Mouse (Mus musculus): ENCODE results near the gene Olfr1392. TPM values are rescaled to one million over a fixed set of nuclear protein-coding genes. Genes with fewer than 3 reads are reported as not detected.
"Not testable (repeated sequence)": the region's sequence is repeated elsewhere in the genome, so short reads cannot be mapped to it uniquely, and the experiment has no call there.

Gene Olfr1392
- polyA plus RNA-seq, 1 experiment, result not detected

DNA sequence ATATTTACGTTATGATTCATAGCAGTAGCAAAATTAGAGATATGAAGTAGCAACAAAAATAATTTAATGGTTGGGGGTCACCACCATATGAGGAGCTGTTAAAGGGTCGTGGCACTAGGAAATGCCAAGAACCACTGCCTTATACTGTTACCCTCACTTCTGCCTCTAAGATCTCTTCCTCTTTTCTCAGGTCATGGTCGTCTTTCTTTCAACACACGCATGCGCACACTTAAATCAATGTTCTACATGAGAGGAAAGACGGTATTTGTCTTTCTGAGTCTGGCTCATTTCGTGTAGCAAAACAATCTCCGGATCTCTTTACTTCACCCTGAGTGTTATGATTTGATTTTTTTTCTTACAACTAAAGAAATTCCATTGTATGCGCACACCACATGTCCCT, 15.3 kb upstream of the Olfr1392 start:
- Histone ChIP-seq H3K27ac (ENCODE audit: insufficient read depth, low read depth, low read length) (no peak overlapping the region), H3K4me1 (ENCODE audit: control insufficient read depth, insufficient read depth, low read length) (no peaks in the 10 kb centered on the region), H3K4me3 (ENCODE audit: insufficient read depth, low read depth, low read length) (no peak overlapping the region)
- 92% methylated on average over 9 of the region's 9 CpGs for WGBS
- TF ChIP-seq POLR2A (IDR thresholded peaks at IDR 0.05; ENCODE audit: insufficient read depth, low read depth, low read length) (no peak), CTCF (IDR thresholded peaks at IDR 0.05; ENCODE audit: insufficient read depth, low read depth, low read length) (no peak)

DNA sequence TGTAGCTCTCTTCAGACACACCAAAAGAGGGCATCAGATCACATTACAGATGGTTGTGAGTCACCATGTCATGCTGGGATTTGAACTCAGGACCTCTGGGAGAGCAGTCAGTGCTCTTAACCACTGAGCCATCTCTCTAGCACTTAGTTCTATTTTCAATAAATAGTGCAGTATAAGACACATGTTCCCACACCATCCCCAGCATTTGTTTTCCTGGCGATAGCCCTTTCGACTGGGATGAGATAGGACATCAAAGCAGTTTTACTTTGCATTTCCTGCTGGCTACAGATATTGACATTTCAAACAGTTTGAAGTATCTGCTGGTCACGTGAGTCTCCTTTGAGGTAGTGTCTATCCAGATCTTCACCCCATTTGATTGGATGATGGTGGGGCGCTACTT, 14.7 kb upstream of the Olfr1392 start:
- no peak for TF ChIP-seq POLR2A (IDR thresholded peaks at IDR 0.05; ENCODE audit: insufficient read depth, low read depth, low read length)
- no peak for TF ChIP-seq CTCF (IDR thresholded peaks at IDR 0.05; ENCODE audit: insufficient read depth, low read depth, low read length)
- 96% methylated on average over 4 of the region's 4 CpGs for WGBS
- H3K4me3 ChIP-seq (ENCODE audit: insufficient read depth, low read depth, low read length), result no peak overlapping the region
- no peaks in the 10 kb centered on the region for H3K4me1 ChIP-seq (ENCODE audit: control insufficient read depth, insufficient read depth, low read length)
- H3K27ac ChIP-seq (ENCODE audit: insufficient read depth, low read depth, low read length), result no peak overlapping the region

DNA sequence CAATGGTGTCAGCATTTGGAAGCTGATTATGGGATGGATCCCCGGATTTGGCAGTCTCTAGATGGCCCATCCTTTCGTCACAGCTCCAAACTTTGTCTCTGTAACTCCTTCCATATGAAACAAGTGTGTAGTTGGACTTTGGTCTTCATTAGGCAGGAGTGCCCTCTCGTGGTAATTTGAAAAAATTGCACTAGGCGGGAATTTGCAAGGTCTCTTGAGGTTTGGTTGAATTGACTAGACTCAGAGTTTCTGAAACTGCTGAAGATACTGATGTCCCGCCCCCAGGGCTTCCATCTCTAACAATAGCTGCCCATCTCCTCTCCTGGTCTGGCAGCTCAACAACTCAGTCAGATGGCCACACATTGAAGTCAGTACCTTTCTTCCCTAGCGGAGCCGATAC, 13.7 kb upstream of the Olfr1392 start:
- no peak for TF ChIP-seq CTCF (IDR thresholded peaks at IDR 0.05; ENCODE audit: insufficient read depth, low read depth, low read length)
- no peak for TF ChIP-seq POLR2A (IDR thresholded peaks at IDR 0.05; ENCODE audit: insufficient read depth, low read depth, low read length)
- Histone ChIP-seq H3K27ac (ENCODE audit: insufficient read depth, low read depth, low read length) (no peak overlapping the region), H3K4me3 (ENCODE audit: insufficient read depth, low read depth, low read length) (no peak overlapping the region), H3K4me1 (ENCODE audit: control insufficient read depth, insufficient read depth, low read length) (no peaks in the 10 kb centered on the region)
- WGBS, result 32% methylated on average over 7 of the region's 7 CpGs

DNA sequence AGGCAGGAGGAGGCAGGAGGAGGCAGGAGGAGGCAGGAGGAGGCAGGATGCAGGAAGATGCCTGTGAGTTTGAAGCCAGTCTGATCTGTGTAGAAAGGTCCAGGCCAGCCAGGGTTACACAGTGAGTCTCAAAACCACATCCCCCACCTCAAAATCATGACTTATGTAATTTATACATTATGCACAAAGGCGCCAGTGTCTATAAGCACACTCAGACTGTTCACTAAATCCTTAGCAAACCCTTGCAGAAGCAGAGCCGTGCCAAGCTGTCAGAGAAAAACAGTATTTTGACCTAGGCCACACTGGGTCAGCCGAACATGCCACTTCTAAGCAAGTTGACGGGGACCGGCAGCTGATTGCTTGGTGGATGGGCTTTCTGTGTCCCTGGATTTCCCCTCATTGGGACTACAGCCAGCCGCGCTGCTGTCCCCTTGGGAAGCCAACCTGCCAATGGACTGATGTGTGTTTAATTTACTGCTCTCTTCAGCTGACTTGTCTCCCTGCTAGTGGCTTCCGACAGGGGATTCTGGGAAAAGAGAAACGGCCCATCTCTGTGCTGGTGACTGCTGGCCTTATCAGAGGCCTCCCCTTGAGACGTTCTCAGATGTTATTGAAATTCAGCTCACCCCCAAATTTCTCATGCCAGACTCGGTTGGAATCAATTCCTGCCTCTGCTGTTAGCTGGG, 11.1 kb upstream of the Olfr1392 start:
- 77% methylated on average over 11 of the region's 11 CpGs for WGBS
- Histone ChIP-seq H3K4me1 (ENCODE audit: control insufficient read depth, insufficient read depth, low read length) (no peaks in the 10 kb centered on the region), H3K4me3 (ENCODE audit: insufficient read depth, low read depth, low read length) (no peak overlapping the region), H3K27ac (ENCODE audit: insufficient read depth, low read depth, low read length) (no peak overlapping the region)
- no peak for TF ChIP-seq POLR2A (IDR thresholded peaks at IDR 0.05; ENCODE audit: insufficient read depth, low read depth, low read length)
- no peak for TF ChIP-seq CTCF (IDR thresholded peaks at IDR 0.05; ENCODE audit: insufficient read depth, low read depth, low read length)

DNA sequence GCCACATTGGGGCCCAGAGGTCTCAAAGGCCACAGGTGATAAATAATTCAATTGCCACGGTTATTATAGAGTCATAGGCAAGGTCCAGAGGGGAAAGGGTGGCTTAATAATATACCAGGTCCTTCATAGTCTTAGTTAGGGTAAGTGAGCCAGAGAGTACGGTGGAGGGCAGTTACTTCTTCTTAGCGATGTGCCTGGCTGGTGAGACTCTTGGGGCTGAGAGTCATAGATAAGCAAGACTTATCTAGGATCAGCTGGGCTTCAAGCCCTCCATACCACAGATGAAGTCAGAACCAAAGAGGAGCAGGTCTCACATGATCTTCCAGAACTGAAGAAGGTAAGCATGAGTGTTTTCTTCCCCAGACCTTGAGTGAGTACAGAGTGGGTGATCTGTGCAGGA, 6.9 kb upstream of the Olfr1392 start, which contains the start of gene Olfr1393:
TSS of gene Olfr1393 (plus strand) at position 83 of the 400 bp plus-strand sequence.
- H3K27ac ChIP-seq (ENCODE audit: insufficient read depth, low read depth, low read length), result no peak within 1 kb of the TSS
- TF ChIP-seq CTCF (IDR thresholded peaks at IDR 0.05; ENCODE audit: insufficient read depth, low read depth, low read length) (no peak), POLR2A (IDR thresholded peaks at IDR 0.05; ENCODE audit: insufficient read depth, low read depth, low read length) (no peak)
- H3K4me3 ChIP-seq (ENCODE audit: insufficient read depth, low read depth, low read length), result no peak within 1 kb of the TSS
- H3K4me1 ChIP-seq (ENCODE audit: control insufficient read depth, insufficient read depth, low read length), result no peaks in the 10 kb centered on the region
- WGBS, result 82% methylated on average over 3 of the region's 3 CpGs

DNA sequence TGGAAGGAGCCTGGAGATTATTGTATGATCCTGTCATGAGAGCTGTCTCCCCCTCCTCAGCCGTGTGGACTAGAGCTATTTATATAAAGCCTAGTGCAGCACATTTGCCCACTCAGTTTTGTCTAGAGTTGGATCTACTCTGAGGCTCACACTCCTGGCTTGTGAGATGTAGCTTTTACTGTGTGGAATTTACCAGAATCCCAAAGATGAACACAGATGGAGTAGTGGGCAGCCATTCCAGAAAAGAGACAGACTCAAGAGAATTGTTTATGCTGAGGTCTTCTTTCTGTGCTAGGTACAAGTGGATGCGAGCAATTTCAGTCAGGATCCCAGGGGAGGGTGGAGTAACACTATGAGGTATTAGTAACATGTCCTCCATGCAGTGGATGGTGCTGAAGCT, 2.2 kb downstream of the Olfr1392 start:
- 86% methylated on average over 2 of the region's 2 CpGs for WGBS
- no peaks in the 10 kb centered on the region for H3K4me1 ChIP-seq (ENCODE audit: control insufficient read depth, insufficient read depth, low read length)
- H3K4me3 ChIP-seq (ENCODE audit: insufficient read depth, low read depth, low read length), result no peak overlapping the region
- no peak overlapping the region for H3K27ac ChIP-seq (ENCODE audit: insufficient read depth, low read depth, low read length)
- TF ChIP-seq CTCF (IDR thresholded peaks at IDR 0.05; ENCODE audit: insufficient read depth, low read depth, low read length), result no peak
- no peak for TF ChIP-seq POLR2A (IDR thresholded peaks at IDR 0.05; ENCODE audit: insufficient read depth, low read depth, low read length)

DNA sequence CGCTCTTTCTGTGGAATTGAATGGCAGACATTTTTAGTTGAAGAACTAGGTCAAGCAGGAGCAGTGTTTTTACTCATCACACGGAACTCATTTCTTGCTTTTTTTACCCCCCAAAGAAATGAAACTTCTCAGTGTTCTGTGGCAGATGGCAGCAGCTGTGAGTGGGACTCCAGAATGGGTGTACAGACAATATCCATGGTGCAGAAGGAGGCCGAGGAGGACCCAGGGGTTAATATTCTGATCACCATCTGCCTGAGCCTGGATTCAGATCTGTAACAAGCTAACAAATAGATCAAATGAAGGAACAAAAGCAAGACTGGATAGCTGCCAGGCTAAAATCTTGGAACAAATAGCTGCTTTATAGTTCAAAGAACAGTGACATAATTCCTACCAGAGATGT, 7.7 kb downstream of the Olfr1392 start:
- Histone ChIP-seq H3K4me3 (ENCODE audit: insufficient read depth, low read depth, low read length) (no peak overlapping the region), H3K27ac (ENCODE audit: insufficient read depth, low read depth, low read length) (no peak overlapping the region), H3K4me1 (ENCODE audit: control insufficient read depth, insufficient read depth, low read length) (no peaks in the 10 kb centered on the region)
- no peak for TF ChIP-seq CTCF (IDR thresholded peaks at IDR 0.05; ENCODE audit: insufficient read depth, low read depth, low read length)
- TF ChIP-seq POLR2A (IDR thresholded peaks at IDR 0.05; ENCODE audit: insufficient read depth, low read depth, low read length), result no peak
- 37% methylated on average over 3 of the region's 3 CpGs for WGBS

DNA sequence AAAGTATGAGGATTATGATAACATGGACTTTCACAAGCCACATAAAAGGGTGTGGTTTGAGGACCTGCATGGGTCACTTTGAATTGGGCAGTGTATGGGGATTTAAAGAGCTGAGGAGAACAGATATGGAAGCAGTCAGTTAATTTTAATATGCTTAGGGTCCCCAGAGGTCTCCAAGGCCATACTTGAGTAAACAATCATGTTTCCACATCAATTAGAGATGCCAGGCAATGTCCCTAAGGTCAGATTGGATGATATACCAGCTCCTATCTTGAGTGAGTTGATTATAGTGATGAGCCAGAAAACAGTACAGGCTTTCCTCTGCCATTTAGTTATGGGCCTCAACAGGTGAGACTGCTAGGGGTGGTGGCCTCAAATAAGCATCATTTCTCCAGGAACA, 19.4 kb downstream of the Olfr1392 start, which contains the start of gene Olfr10:
TSS of gene Olfr10 (plus strand) at position 301 of the 400 bp plus-strand sequence.
- no peak for TF ChIP-seq CTCF (IDR thresholded peaks at IDR 0.05; ENCODE audit: insufficient read depth, low read depth, low read length)
- TF ChIP-seq POLR2A (IDR thresholded peaks at IDR 0.05; ENCODE audit: insufficient read depth, low read depth, low read length), result no peak
- Histone ChIP-seq H3K4me1 (ENCODE audit: control insufficient read depth, insufficient read depth, low read length) (no peaks in the 10 kb centered on the region), H3K27ac (ENCODE audit: insufficient read depth, low read depth, low read length) (no peak within 1 kb of the TSS), H3K4me3 (ENCODE audit: insufficient read depth, low read depth, low read length) (no peak within 1 kb of the TSS)

DNA sequence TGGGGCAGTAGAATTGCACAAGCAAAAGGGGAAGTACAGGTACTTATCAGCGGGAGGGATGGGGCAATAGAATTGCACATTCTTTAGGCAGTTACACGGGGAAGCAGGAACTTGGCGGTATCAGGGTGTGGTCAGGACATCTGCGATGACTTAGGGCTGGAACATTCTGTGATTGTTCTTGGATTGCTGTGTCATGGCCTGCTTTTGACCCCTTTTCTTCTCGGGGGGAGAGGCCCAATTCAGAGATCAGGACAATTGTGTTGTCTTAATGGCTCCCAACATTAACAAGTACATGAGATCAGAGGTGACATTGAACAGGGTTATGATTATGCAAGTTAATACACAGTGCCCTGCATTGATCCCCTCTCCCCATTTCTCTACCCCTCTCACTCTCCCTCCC, 23.5 kb downstream of the Olfr1392 start:
- WGBS, result 82% methylated on average over 5 of the region's 5 CpGs
- H3K4me3 ChIP-seq (ENCODE audit: insufficient read depth, low read depth, low read length); H3K27ac ChIP-seq (ENCODE audit: insufficient read depth, low read depth, low read length); H3K4me1 ChIP-seq (ENCODE audit: control insufficient read depth, insufficient read depth, low read length): not testable (repeated sequence)

DNA sequence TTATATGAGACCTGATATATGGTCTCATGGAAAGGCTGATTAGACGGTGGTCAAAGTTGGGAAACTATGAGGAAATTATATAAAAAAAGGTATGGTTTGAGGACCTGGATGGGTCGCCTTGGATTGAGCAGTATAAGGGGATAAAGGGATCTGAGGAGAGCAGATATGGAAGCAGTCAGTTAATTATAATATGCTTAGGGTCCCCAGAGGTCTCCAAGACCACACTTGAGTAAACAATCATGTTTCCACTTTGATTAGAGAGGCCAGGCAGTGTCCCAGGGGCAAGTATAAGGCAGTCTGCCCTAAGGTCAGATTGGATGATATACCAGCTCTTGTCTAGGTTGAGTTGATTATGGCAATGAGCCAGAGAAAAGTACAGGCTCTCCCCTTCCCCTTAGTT, 37.4 kb downstream of the Olfr1392 start, which contains the start of gene Olfr1391:
TSS of gene Olfr1391 (plus strand) at position 301 of the 400 bp plus-strand sequence.
- Histone ChIP-seq H3K27ac (ENCODE audit: insufficient read depth, low read depth, low read length) (no peak within 1 kb of the TSS), H3K4me1 (ENCODE audit: control insufficient read depth, insufficient read depth, low read length) (no peaks in the 10 kb centered on the region), H3K4me3 (ENCODE audit: insufficient read depth, low read depth, low read length) (no peak within 1 kb of the TSS)
- 81% methylated on average over 2 of the region's 2 CpGs for WGBS
- TF ChIP-seq CTCF (IDR thresholded peaks at IDR 0.05; ENCODE audit: insufficient read depth, low read depth, low read length) (no peak), POLR2A (IDR thresholded peaks at IDR 0.05; ENCODE audit: insufficient read depth, low read depth, low read length) (no peak)
